Mouse (Mus musculus): ENCODE measurements around the gene Cdhr2. TPM values are rescaled to one million over a fixed set of nuclear protein-coding genes. Genes with fewer than 3 reads are reported as not detected.

Gene Cdhr2
- total RNA-seq, 1 experiment from 2014 or later: 0.10 TPM

- no peak for ATAC-seq (replicated peaks; ENCODE audit: insufficient number of reproducible peaks, low FRiP score, low TSS enrichment, poor library complexity, severe bottlenecking)
These were observed 11.0 kb upstream of the Cdhr2 start for GRCm38 (mm10) chr13:54690151-54690740.

- no peak for ATAC-seq (replicated peaks; ENCODE audit: insufficient number of reproducible peaks, low FRiP score, low TSS enrichment, poor library complexity, severe bottlenecking)
These were observed 9.5 kb upstream of the Cdhr2 start for GRCm38 (mm10) chr13:54691737-54692136.

GRCm38 (mm10) chr13:54692711-54693557, 8.3 kb upstream of the Cdhr2 start:
- ATAC-seq (replicated peaks; ENCODE audit: insufficient number of reproducible peaks, low FRiP score, low TSS enrichment, poor library complexity, severe bottlenecking): no peak

- peak; percentile 79 for ATAC-seq (replicated peaks; ENCODE audit: insufficient number of reproducible peaks, low FRiP score, low TSS enrichment, poor library complexity, severe bottlenecking)
These were observed 7.5 kb upstream of the Cdhr2 start, which contains the start of gene Rnf44 for GRCm38 (mm10) chr13:54693558-54694347. Gene Rnf44 (minus strand): TSS chr13:54693907.

GRCm38 (mm10) chr13:54694348-54695060, 6.8 kb upstream of the Cdhr2 start:
- peak; percentile 51 for ATAC-seq (replicated peaks; ENCODE audit: insufficient number of reproducible peaks, low FRiP score, low TSS enrichment, poor library complexity, severe bottlenecking)

GRCm38 (mm10) chr13:54695479-54696230, 5.6 kb upstream of the Cdhr2 start:
- ATAC-seq (replicated peaks; ENCODE audit: insufficient number of reproducible peaks, low FRiP score, low TSS enrichment, poor library complexity, severe bottlenecking): no peak

- 0 out of 2 replicates have a peak, but pooled peaks have one; percentile 33 for ATAC-seq (replicated peaks; ENCODE audit: insufficient number of reproducible peaks, low FRiP score, low TSS enrichment, poor library complexity, severe bottlenecking)
These were observed 1.2 kb downstream of the Cdhr2 start for GRCm38 (mm10) chr13:54702507-54702906.

- ATAC-seq (replicated peaks; ENCODE audit: insufficient number of reproducible peaks, low FRiP score, low TSS enrichment, poor library complexity, severe bottlenecking): no peak
These were observed 3.6 kb downstream of the Cdhr2 start for GRCm38 (mm10) chr13:54704890-54705289.

- ATAC-seq (replicated peaks; ENCODE audit: insufficient number of reproducible peaks, low FRiP score, low TSS enrichment, poor library complexity, severe bottlenecking): no peak
These were observed 9.6 kb downstream of the Cdhr2 start for GRCm38 (mm10) chr13:54710866-54711265.

- ATAC-seq (replicated peaks; ENCODE audit: insufficient number of reproducible peaks, low FRiP score, low TSS enrichment, poor library complexity, severe bottlenecking): no peak
These were observed 13.1 kb downstream of the Cdhr2 start for GRCm38 (mm10) chr13:54714393-54714792.

GRCm38 (mm10) chr13:54714996-54715395, 13.7 kb downstream of the Cdhr2 start:
- ATAC-seq (replicated peaks; ENCODE audit: insufficient number of reproducible peaks, low FRiP score, low TSS enrichment, poor library complexity, severe bottlenecking): no peak

GRCm38 (mm10) chr13:54716916-54717315, 15.7 kb downstream of the Cdhr2 start:
- ATAC-seq (replicated peaks; ENCODE audit: insufficient number of reproducible peaks, low FRiP score, low TSS enrichment, poor library complexity, severe bottlenecking): peak; percentile 42; the same call in 1 of the 2 replicates

GRCm38 (mm10) chr13:54723143-54723542, 21.9 kb downstream of the Cdhr2 start:
- ATAC-seq (replicated peaks; ENCODE audit: insufficient number of reproducible peaks, low FRiP score, low TSS enrichment, poor library complexity, severe bottlenecking): no peak

GRCm38 (mm10) chr13:54726131-54726530, 24.9 kb downstream of the Cdhr2 start:
- ATAC-seq (replicated peaks; ENCODE audit: insufficient number of reproducible peaks, low FRiP score, low TSS enrichment, poor library complexity, severe bottlenecking): no peak

GRCm38 (mm10) chr13:54736931-54737330, 35.7 kb downstream of the Cdhr2 start:
- ATAC-seq (replicated peaks; ENCODE audit: insufficient number of reproducible peaks, low FRiP score, low TSS enrichment, poor library complexity, severe bottlenecking): no peak

- no peak for ATAC-seq (replicated peaks; ENCODE audit: insufficient number of reproducible peaks, low FRiP score, low TSS enrichment, poor library complexity, severe bottlenecking)
These were observed 36.4 kb downstream of the Cdhr2 start for GRCm38 (mm10) chr13:54737488-54738212.

- ATAC-seq (replicated peaks; ENCODE audit: insufficient number of reproducible peaks, low FRiP score, low TSS enrichment, poor library complexity, severe bottlenecking): no peak
These were observed 36.9 kb downstream of the Cdhr2 start for GRCm38 (mm10) chr13:54738213-54738601.
